ENCODE assay signal across 7 mouse cellular contexts in genomic region chr10:128845516-128845915, GRCm38 (mm10). TPM values are rescaled to one million over a fixed set of nuclear protein-coding genes. Genes with fewer than 3 reads are reported as not detected.
DNase-seq lines count a peak whose midpoint lies in the region; ATAC-seq and TF ChIP-seq lines count a peak whose summit lies in the region.

No protein-coding gene starts in this region.

- WGBS in hindbrain, embryonic 14.5 days = 73% methylated on average over 2 of the region's 2 CpGs
- WGBS in hindbrain, embryonic 10.5 days = 74% methylated on average over 2 of the region's 2 CpGs
- WGBS in limb, embryonic 14.5 days = 41% methylated on average over 2 of the region's 2 CpGs

- H3K27me3 ChIP-seq in hindbrain, embryonic 14.5 days (ENCODE audit: control insufficient read depth, insufficient read depth, low read length) = no peaks in the 10 kb centered on the region
- H3K27me3 ChIP-seq in hindbrain, embryonic 10.5 days (ENCODE audit: insufficient read depth, poor library complexity, severe bottlenecking) = no peaks in the 10 kb centered on the region
- H3K27me3 ChIP-seq in limb, embryonic 14.5 days (ENCODE audit: control insufficient read depth, insufficient read depth, low read length) = no peaks in the 10 kb centered on the region

- H3K9ac ChIP-seq in hindbrain, embryonic 14.5 days = no peak overlapping the region
- no peak overlapping the region for H3K9ac ChIP-seq in limb, embryonic 14.5 days (ENCODE audit: low read depth, low read length, severe bottlenecking)

- H3K27ac ChIP-seq in hindbrain, embryonic 14.5 days = no peak overlapping the region
- H3K27ac ChIP-seq in hindbrain, embryonic 10.5 days = no peak overlapping the region
- H3K27ac ChIP-seq in limb, embryonic 14.5 days (replicated peaks; ENCODE audit: low read depth, low read length) = no peak overlapping the region

- no peak overlapping the region for H3K4me3 ChIP-seq in hindbrain, embryonic 14.5 days (replicated peaks; ENCODE audit: low read length)
- H3K4me3 ChIP-seq in hindbrain, embryonic 10.5 days = no peak overlapping the region
- no peak overlapping the region for H3K4me3 ChIP-seq in limb, embryonic 14.5 days (replicated peaks; ENCODE audit: low read length)

- H3K9me3 ChIP-seq in hindbrain, embryonic 14.5 days (ENCODE audit: control insufficient read depth, low read length) = no peaks in the 10 kb centered on the region
- H3K9me3 ChIP-seq in hindbrain, embryonic 10.5 days = no peaks in the 10 kb centered on the region
- H3K9me3 ChIP-seq in limb, embryonic 14.5 days (ENCODE audit: control insufficient read depth, low read length) = no peaks in the 10 kb centered on the region

- TF ChIP-seq POLR2A in limb, embryonic 14.5 days (IDR thresholded peaks at IDR 0.05; ENCODE audit: borderline replicate concordance, extremely low read depth, insufficient read depth, insufficient read length) = no peak

- peaks cover 83% of the 10 kb centered on the region for H3K36me3 ChIP-seq in hindbrain, embryonic 14.5 days (replicated peaks; ENCODE audit: control insufficient read depth, insufficient read depth)
- H3K36me3 ChIP-seq in hindbrain, embryonic 10.5 days = peaks cover 82% of the 10 kb centered on the region
- peaks cover 71% of the 10 kb centered on the region for H3K36me3 ChIP-seq in limb, embryonic 14.5 days (ENCODE audit: control insufficient read depth, insufficient read depth, low read length)

- DNase-seq in hindbrain, embryonic 14.5 days (ENCODE audit: low spot score) = peak; percentile 69
- no peak for DNase-seq in hindbrain, embryonic 10.5 days (ENCODE audit: low spot score)
- peak; percentile 11 for DNase-seq in CD4-positive helper T cell, adult 2 months (ENCODE audit: low read depth, low spot score)
- peak; percentile 47 for DNase-seq in R1 (ENCODE audit: low read depth, low spot score)
- peak; percentile 62 for DNase-seq in limb, embryonic 14.5 days (ENCODE audit: low spot score)
- no peak for DNase-seq in ovary, postnatal 14 days (ENCODE audit: low spot score)
- no peak for DNase-seq in right cerebral cortex, postnatal 14 days

- H3K4me2 ChIP-seq in hindbrain, embryonic 14.5 days (replicated peaks) = no peak overlapping the region
- peak overlapping the region; percentile 19; the same call in 1 of the 2 replicates for H3K4me2 ChIP-seq in limb, embryonic 14.5 days (replicated peaks; ENCODE audit: low read depth, low read length, severe bottlenecking)

- ATAC-seq in hindbrain, embryonic 14.5 days (ENCODE audit: low FRiP score) = no peak
- no peak; the same call in 1 of the 2 replicates for ATAC-seq in limb, embryonic 14.5 days (ENCODE audit: low FRiP score, low read depth)

- no peaks in the 10 kb centered on the region for H3K4me1 ChIP-seq in hindbrain, embryonic 14.5 days (replicated peaks; ENCODE audit: control insufficient read depth, insufficient read depth, low read length)
- no peaks in the 10 kb centered on the region for H3K4me1 ChIP-seq in hindbrain, embryonic 10.5 days (replicated peaks)
- peaks cover 5% of the 10 kb centered on the region; the same call in 1 of the 2 replicates for H3K4me1 ChIP-seq in limb, embryonic 14.5 days (ENCODE audit: control insufficient read depth, insufficient read depth, low read length)

RNA-seq across cellular contexts. Expression of gene Ormdl2, which starts 24.1 kb away (rescaled TPM):
- 27.8 and 28.4 TPM in 2 replicates for polyA plus RNA-seq in hindbrain, embryonic 14.5 days (2014; fragmentation: Nextera tagmentation; extraction: Ambion mirVana)
- 74.1 and 97.0 TPM in 2 replicates for polyA plus RNA-seq in hindbrain, embryonic 10.5 days (2016; fragmentation: Nextera tagmentation; extraction: Ambion mirVana)
- polyA plus RNA-seq in limb, embryonic 14.5 days (2012; rRNA removed) = 29.4 and 31.6 TPM in 2 replicates
- 45.4 and 52.7 TPM in 2 replicates for polyA plus RNA-seq in limb, embryonic 14.5 days (2014; fragmentation: Nextera tagmentation; extraction: Ambion mirVana)

RNA-seq across cellular contexts. Expression of gene Sarnp, which starts 28.4 kb away (rescaled TPM):
- polyA plus RNA-seq in hindbrain, embryonic 14.5 days (2014; fragmentation: Nextera tagmentation; extraction: Ambion mirVana) = 137 and 139 TPM in 2 replicates
- 251 and 263 TPM in 2 replicates for polyA plus RNA-seq in hindbrain, embryonic 10.5 days (2016; fragmentation: Nextera tagmentation; extraction: Ambion mirVana)
- polyA plus RNA-seq in limb, embryonic 14.5 days (2012; rRNA removed) = 68.2 and 122 TPM in 2 replicates
- 200 TPM in 2 replicates for polyA plus RNA-seq in limb, embryonic 14.5 days (2014; fragmentation: Nextera tagmentation; extraction: Ambion mirVana)

RNA-seq across cellular contexts. Expression of gene Tmem198b, which starts 41.3 kb away (rescaled TPM):
- 13.3 and 14.8 TPM in 2 replicates for polyA plus RNA-seq in hindbrain, embryonic 14.5 days (2014; fragmentation: Nextera tagmentation; extraction: Ambion mirVana)
- 19.1 and 23.3 TPM in 2 replicates for polyA plus RNA-seq in hindbrain, embryonic 10.5 days (2016; fragmentation: Nextera tagmentation; extraction: Ambion mirVana)
- polyA plus RNA-seq in limb, embryonic 14.5 days (2012; rRNA removed) = 41.3 and 59.1 TPM in 2 replicates
- 14.9 and 18.6 TPM in 2 replicates for polyA plus RNA-seq in limb, embryonic 14.5 days (2014; fragmentation: Nextera tagmentation; extraction: Ambion mirVana)

RNA-seq across cellular contexts. Expression of gene Dnajc14, which starts 41.7 kb away (rescaled TPM):
- 34.6 and 35.1 TPM in 2 replicates for polyA plus RNA-seq in hindbrain, embryonic 14.5 days (2014; fragmentation: Nextera tagmentation; extraction: Ambion mirVana)
- 50.4 and 56.0 TPM in 2 replicates for polyA plus RNA-seq in hindbrain, embryonic 10.5 days (2016; fragmentation: Nextera tagmentation; extraction: Ambion mirVana)
- 26.3 and 30.6 TPM in 2 replicates for polyA plus RNA-seq in limb, embryonic 14.5 days (2012; rRNA removed)
- polyA plus RNA-seq in limb, embryonic 14.5 days (2014; fragmentation: Nextera tagmentation; extraction: Ambion mirVana) = 44.5 and 45.7 TPM in 2 replicates

RNA-seq across cellular contexts. Expression of gene Gdf11, which starts 46.0 kb away (rescaled TPM):
- polyA plus RNA-seq in hindbrain, embryonic 14.5 days (2014; fragmentation: Nextera tagmentation; extraction: Ambion mirVana) = 5.9 and 6.7 TPM in 2 replicates
- 8.9 and 11.1 TPM in 2 replicates for polyA plus RNA-seq in hindbrain, embryonic 10.5 days (2016; fragmentation: Nextera tagmentation; extraction: Ambion mirVana)
- polyA plus RNA-seq in limb, embryonic 14.5 days (2012; rRNA removed) = 10.8 and 11.8 TPM in 2 replicates
- 6.3 and 9.2 TPM in 2 replicates for polyA plus RNA-seq in limb, embryonic 14.5 days (2014; fragmentation: Nextera tagmentation; extraction: Ambion mirVana)

Comparison
In these comparisons a context has a peak if more than half of its experiments do, and no peak if none do; other contexts are left out.
1. DNase-seq: peak in hindbrain, embryonic 14.5 days (single experiment), CD4-positive helper T cell, adult 2 months (single experiment), R1 (single experiment) and limb, embryonic 14.5 days (single experiment); none in hindbrain, embryonic 10.5 days (single experiment), ovary, postnatal 14 days (single experiment) and right cerebral cortex, postnatal 14 days (single experiment).